Mouse (Mus musculus): Measurements from ENCODE around the gene Prss2. TPM values are rescaled to one million over a fixed set of nuclear protein-coding genes. Genes with fewer than 3 reads are reported as not detected.
"Not testable (repeated sequence)": the region's sequence is repeated elsewhere in the genome, so short reads cannot be mapped to it uniquely, and the experiment has no call there.

The Prss2 gene
- polyA plus RNA-seq, 2 experiments = 0.06 to 0.29 TPM

- Histone ChIP-seq H3K4me1 (replicated peaks; ENCODE audit: control insufficient read depth in 2 of 2, insufficient read depth in 2 of 2, low read length in 1 of 2) (no peaks in the 10 kb centered on the region), H3K27ac (no peak overlapping the region), H3K9me3 (ENCODE audit: control insufficient read depth, low read length) (no peaks in the 10 kb centered on the region), H3K4me2 (ENCODE audit: low read depth) (no peak overlapping the region), H3K9ac (replicated peaks) (no peak overlapping the region), H3K27me3 (ENCODE audit: control insufficient read depth, insufficient read depth, low read length) (no peaks in the 10 kb centered on the region), H3K36me3 (replicated peaks; ENCODE audit: control insufficient read depth, insufficient read depth, low read depth) (no peaks in the 10 kb centered on the region), H3K4me3 (ENCODE audit: insufficient read depth in 1 of 2, low read depth in 2 of 2, low read length in 2 of 2) (no peak overlapping the region)
- no peak for DNase-seq (ENCODE audit: low read depth in 3 of 3, low spot score in 3 of 3)
- TF ChIP-seq EP300 (IDR thresholded peaks at IDR 0.05; ENCODE audit: low read depth) (no peak), CTCF (IDR thresholded peaks at IDR 0.05; ENCODE audit: low read depth) (no peak)
- ATAC-seq (ENCODE audit: insufficient read depth) = no peak
Observed at GRCm38 (mm10) chr6:41526453-41526852, 4.9 kb downstream of the Prss2 start.

GRCm38 (mm10) chr6:41527402-41527801 lies 5.8 kb downstream of the Prss2 start:
- no peaks in the 10 kb centered on the region for H3K36me3 ChIP-seq (replicated peaks; ENCODE audit: control insufficient read depth, insufficient read depth, low read depth)
- TF ChIP-seq EP300 (IDR thresholded peaks at IDR 0.05; ENCODE audit: low read depth) (no peak), CTCF (IDR thresholded peaks at IDR 0.05; ENCODE audit: low read depth) (no peak)
- DNase-seq (ENCODE audit: low read depth in 3 of 3, low spot score in 3 of 3) (no peak), ATAC-seq (ENCODE audit: insufficient read depth) (no peak)
- no peaks in the 10 kb centered on the region for H3K27me3 ChIP-seq (ENCODE audit: control insufficient read depth, insufficient read depth, low read length)
- H3K4me2 ChIP-seq (ENCODE audit: low read depth) = no peak overlapping the region
- no peak overlapping the region for H3K27ac ChIP-seq
- no peak overlapping the region for H3K9ac ChIP-seq (replicated peaks)
- no peaks in the 10 kb centered on the region for H3K9me3 ChIP-seq (ENCODE audit: control insufficient read depth, low read length)
- 48% methylated on average over 1 of the region's 1 CpGs for WGBS (ENCODE audit: insufficient replicate concordance)
- H3K4me1 ChIP-seq (replicated peaks; ENCODE audit: control insufficient read depth in 2 of 2, insufficient read depth in 2 of 2, low read length in 1 of 2) = no peaks in the 10 kb centered on the region
- no peak overlapping the region for H3K4me3 ChIP-seq (ENCODE audit: insufficient read depth in 1 of 2, low read depth in 2 of 2, low read length in 2 of 2)

- not testable (repeated sequence) for H3K27me3 ChIP-seq (ENCODE audit: control insufficient read depth, insufficient read depth, low read length); H3K4me2 ChIP-seq (ENCODE audit: low read depth); ATAC-seq (ENCODE audit: insufficient read depth); H3K27ac ChIP-seq; H3K4me3 ChIP-seq (ENCODE audit: insufficient read depth in 1 of 2, low read depth in 2 of 2, low read length in 2 of 2); H3K36me3 ChIP-seq (replicated peaks; ENCODE audit: control insufficient read depth, insufficient read depth, low read depth); H3K9ac ChIP-seq (replicated peaks); H3K4me1 ChIP-seq (replicated peaks; ENCODE audit: control insufficient read depth in 2 of 2, insufficient read depth in 2 of 2, low read length in 1 of 2); H3K9me3 ChIP-seq (ENCODE audit: control insufficient read depth, low read length); DNase-seq (ENCODE audit: low read depth in 3 of 3, low spot score in 3 of 3)
- TF ChIP-seq CTCF (IDR thresholded peaks at IDR 0.05; ENCODE audit: low read depth) = 0 out of 2 replicates have a peak, but pooled peaks have one; percentile 15
- WGBS (ENCODE audit: insufficient replicate concordance) = 44% methylated on average over 2 of the region's 2 CpGs
Observed at GRCm38 (mm10) chr6:41529987-41530386, 8.4 kb downstream of the Prss2 start.

GRCm38 (mm10) chr6:41532181-41532580 lies 10.6 kb downstream of the Prss2 start:
- ATAC-seq (ENCODE audit: insufficient read depth) (no peak), DNase-seq (ENCODE audit: low read depth in 3 of 3, low spot score in 3 of 3) (no peak)
- no peaks in the 10 kb centered on the region for H3K27me3 ChIP-seq (ENCODE audit: control insufficient read depth, insufficient read depth, low read length)
- H3K27ac ChIP-seq = no peak overlapping the region
- H3K36me3 ChIP-seq (replicated peaks; ENCODE audit: control insufficient read depth, insufficient read depth, low read depth) = no peaks in the 10 kb centered on the region
- no peaks in the 10 kb centered on the region for H3K4me1 ChIP-seq (replicated peaks; ENCODE audit: control insufficient read depth in 2 of 2, insufficient read depth in 2 of 2, low read length in 1 of 2)
- no peak overlapping the region for H3K9ac ChIP-seq (replicated peaks)
- H3K4me3 ChIP-seq (ENCODE audit: insufficient read depth in 1 of 2, low read depth in 2 of 2, low read length in 2 of 2) = no peak overlapping the region
- TF ChIP-seq CTCF (IDR thresholded peaks at IDR 0.05; ENCODE audit: low read depth) = no peak
- TF ChIP-seq EP300 (IDR thresholded peaks at IDR 0.05; ENCODE audit: low read depth) = no peak
- 47% methylated on average over 4 of the region's 4 CpGs for WGBS (ENCODE audit: insufficient replicate concordance)
- no peak overlapping the region for H3K4me2 ChIP-seq (ENCODE audit: low read depth)
- H3K9me3 ChIP-seq (ENCODE audit: control insufficient read depth, low read length) = no peaks in the 10 kb centered on the region

GRCm38 (mm10) chr6:41532687-41533284 lies 11.2 kb downstream of the Prss2 start:
- ATAC-seq (ENCODE audit: insufficient read depth) = no peak
- H3K4me3 ChIP-seq (ENCODE audit: insufficient read depth in 1 of 2, low read depth in 2 of 2, low read length in 2 of 2) = no peak overlapping the region
- no peak for TF ChIP-seq EP300 (IDR thresholded peaks at IDR 0.05; ENCODE audit: low read depth)
- TF ChIP-seq CTCF (IDR thresholded peaks at IDR 0.05; ENCODE audit: low read depth) = no peak
- no peak overlapping the region for H3K9ac ChIP-seq (replicated peaks)
- DNase-seq (ENCODE audit: low read depth in 3 of 3, low spot score in 3 of 3) = no peak
- H3K27me3 ChIP-seq (ENCODE audit: control insufficient read depth, insufficient read depth, low read length) = no peaks in the 10 kb centered on the region
- H3K4me2 ChIP-seq (ENCODE audit: low read depth) = no peak overlapping the region
- H3K27ac ChIP-seq = no peak overlapping the region
- H3K36me3 ChIP-seq (replicated peaks; ENCODE audit: control insufficient read depth, insufficient read depth, low read depth) = no peaks in the 10 kb centered on the region
- no peaks in the 10 kb centered on the region for H3K4me1 ChIP-seq (replicated peaks; ENCODE audit: control insufficient read depth in 2 of 2, insufficient read depth in 2 of 2, low read length in 1 of 2)
- H3K9me3 ChIP-seq (ENCODE audit: control insufficient read depth, low read length) = no peaks in the 10 kb centered on the region
- 56% methylated on average over 8 of the region's 8 CpGs for WGBS (ENCODE audit: insufficient replicate concordance)
